Mouse (Mus musculus): ENCODE measurements at regions not wholly inside any gene's neighbourhood (a gene's known extent, or its start where the extent isn't known, plus 50 kb on each side); places are given as distances from the start of the nearest gene placed in this dataset.
A peak's percentile ranks its signal among the peaks of the same experiment; 100 is the strongest.
"Not testable (repeated sequence)": the region's sequence is repeated elsewhere in the genome, so short reads cannot be mapped to it uniquely, and the experiment has no call there.

DNA sequence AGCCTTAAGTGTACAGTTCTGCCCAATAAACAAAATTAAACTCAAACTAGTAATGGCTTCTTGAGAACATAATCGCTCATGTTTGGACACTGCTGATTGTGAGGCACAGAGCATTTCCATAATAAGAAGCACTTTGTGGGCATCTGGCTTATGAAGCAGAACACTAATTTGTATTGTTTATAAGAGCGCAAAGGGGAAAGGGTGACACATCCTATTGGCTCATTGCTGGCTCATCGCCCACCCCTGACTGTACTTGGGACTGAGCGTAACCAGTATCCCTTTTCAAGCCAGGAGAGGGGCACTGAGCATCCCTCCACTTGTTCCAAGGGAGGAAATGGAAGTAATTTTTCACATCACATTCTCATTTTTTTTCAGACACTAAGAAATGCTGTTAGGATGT lies 288.0 kb downstream of the Sfmbt2 start:
- peak in 1 of 2 experiments; percentile 7 for DNase-seq (ENCODE audit: low spot score in 2 of 2)

DNA sequence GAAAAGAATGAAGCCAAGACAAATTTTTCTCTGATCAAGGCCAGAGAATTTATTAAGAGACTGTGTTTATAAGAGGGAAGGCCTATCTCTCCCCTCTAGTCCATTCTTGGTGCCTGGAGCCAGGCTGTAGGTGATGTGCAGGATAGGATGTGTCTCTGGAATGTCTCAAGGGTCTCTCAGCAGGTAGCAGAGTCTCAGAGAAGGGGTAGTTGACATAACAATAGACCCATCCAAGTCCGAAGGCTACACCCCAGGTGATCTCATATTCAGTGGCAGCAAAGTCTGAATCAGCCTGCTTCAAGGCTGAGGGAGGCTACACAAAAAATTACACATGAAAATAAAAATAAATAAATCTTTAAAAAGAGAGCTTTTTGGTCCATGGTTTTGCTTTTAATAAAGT lies 297.6 kb downstream of the Sfmbt2 start:
- DNase-seq (ENCODE audit: low spot score in 2 of 2) = not testable (repeated sequence)

DNA sequence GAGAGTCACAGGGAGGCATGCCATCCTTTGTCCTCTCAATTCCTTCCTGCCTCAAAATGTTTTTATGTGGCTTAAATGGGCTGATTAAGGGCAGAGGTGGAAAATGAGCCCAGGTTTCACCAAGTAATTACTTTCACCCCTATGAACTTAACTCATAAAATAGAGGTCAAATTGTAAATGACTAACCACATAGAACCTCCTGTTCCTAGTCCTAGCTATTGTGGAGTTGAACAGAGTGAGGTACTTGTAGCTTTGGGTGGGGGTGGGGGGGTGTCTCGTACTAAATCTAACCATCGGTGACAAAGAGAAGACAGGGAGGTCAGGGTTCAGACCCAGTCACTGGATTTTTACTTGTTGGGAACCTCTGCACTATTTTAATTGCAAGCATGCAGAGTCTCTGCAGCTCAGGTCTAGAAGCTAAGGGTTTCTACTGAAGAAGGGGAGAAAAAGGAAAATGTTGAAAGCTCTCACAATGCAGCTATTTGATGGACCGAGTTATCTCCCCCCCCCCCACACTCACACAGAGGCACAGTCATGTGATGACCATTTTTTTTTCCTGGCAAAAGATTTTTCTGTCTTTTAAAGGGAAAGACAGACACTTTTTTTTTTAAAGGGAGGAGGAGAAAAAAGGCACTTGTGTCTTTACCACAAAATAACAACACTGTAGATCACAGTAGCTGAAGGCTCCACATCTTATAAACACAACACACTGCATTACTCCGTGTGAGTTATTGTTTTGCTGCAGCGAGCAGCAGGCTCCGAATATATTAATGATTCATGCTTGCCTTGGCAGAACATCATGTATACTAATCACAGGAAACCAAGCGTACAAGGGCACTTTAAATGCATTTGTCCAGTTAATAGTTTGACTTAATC lies 300.4 kb downstream of the Sfmbt2 start:
- DNase-seq (ENCODE audit: low spot score in 2 of 2) = no peak

DNA sequence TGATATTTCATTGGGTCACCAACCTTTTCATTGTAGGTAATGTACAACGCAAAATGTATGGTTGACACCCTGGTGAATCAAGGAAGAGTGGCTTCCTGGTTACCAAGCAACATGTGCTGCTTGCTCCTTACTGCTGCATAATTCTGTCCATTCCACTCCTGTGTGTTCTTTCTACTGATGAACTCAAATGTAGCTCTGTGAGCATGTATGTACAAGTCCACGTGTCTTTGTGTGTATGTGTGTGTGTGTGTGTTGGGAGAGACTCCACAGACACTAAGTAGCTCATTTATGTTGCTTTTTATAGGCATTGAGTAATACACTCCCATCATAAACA lies 301.0 kb downstream of the Sfmbt2 start:
- no peak for DNase-seq (ENCODE audit: low spot score in 2 of 2)

DNA sequence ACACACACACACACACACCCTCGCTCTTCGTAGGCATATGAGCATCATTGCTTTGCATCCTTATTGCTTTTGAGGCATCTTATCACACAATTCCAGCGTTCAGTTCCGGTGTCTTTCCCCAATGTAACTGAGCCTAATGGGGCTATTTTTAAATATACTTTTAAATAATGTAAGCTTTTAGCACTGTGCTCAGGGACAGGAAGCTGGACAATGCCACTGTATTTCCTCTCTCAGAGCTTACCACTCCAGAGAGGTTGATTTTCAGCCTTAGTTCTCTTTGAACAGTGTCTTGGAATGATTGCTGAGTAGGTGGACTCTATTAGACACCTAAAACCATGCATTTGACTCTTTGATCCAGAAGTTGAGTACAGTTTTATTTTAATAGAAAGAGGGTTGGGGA lies 301.9 kb downstream of the Sfmbt2 start:
- no peak for DNase-seq (ENCODE audit: low spot score in 2 of 2)

DNA sequence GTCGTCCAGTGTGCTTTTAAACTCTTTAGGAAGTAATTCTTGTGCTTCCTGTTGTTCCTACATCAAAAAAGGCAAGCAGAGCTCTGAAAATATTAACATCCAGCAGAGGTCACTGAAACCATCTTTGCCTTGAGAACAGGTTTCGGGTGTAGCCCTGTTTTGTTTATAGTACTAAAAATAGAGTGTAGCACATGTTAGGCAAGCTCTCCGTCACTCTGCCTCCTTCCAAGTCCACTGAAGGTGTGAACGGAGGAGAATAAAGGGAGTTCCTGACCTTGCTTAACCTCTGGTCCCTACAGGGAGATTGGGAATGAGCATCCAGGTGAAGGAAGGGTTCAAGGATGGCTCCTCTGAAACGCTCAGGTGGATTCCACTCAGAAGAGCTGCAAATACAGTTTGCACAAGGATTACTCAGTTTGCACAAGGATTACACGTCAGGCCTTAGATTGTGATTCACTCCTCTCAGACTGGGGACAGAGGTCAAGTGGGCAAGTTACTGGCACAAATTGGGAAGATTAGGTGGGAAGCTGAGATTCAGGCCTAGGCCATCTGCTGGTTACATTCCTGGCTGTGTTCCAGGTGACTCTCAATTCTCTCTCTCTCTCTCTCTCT lies 304.5 kb downstream of the Sfmbt2 start:
- DNase-seq (ENCODE audit: low spot score in 2 of 2) = no peak

DNA sequence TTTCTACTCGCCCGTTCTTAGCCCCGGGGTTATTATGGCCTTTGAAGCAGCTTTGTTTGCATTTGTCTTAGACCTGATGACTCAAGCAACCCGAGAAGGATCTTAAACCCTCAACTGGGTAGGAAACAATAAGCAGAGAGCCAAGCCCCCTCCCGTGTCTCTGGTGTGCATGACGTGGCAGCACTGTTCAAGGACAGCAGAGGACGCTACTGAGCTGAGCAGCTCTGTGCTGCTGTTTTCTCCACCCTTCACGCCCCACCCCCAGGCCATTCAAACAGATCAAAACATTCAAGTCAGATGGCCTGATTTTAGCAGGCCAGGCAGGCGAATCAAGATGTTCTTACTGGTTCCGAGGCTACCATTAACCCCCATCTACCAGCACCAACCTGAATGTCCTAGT lies 331.1 kb downstream of the Sfmbt2 start:
- peak; percentile 10 to 12 for DNase-seq (ENCODE audit: low spot score in 2 of 2)

DNA sequence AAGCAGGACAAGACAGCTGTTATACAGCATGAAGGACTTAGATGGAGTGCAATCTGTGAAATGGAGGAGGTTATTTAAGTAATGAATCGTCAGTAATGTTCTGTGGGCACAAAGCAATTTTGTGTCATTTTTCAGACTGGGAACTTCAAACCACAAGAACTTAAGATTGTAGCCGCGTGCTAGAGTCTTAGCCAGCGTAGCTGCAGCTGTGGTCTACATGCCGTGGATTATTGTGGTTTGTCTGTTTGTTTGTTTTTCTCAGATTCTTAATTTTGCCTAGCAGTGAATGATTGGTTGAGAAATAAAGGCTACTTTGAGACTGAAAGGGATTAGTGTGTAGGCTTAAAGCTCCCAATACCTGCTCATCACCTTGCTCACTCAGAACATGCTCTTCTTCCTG lies 348.1 kb downstream of the Sfmbt2 start:
- no peak for DNase-seq (ENCODE audit: low spot score in 2 of 2)

DNA sequence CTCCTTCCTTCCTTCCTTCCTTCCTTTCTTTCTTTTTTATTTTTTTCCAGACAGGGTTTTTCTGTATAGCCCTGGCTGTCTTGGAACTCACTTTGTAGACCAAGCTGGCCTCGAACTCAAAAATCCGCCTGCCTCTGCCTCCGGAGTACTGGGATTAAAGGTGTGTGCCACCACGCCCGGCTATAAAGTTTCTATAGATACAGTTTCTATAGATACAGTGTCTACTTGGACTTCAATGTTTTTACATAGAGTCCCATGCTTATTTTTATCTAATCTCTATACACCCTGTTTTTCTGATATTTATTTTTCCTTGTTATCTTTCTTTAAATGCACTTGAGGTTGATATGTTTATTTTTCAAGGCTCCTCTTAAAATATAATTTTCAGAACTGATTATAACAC lies 364.0 kb downstream of the Sfmbt2 start:
- DNase-seq (ENCODE audit: low spot score in 2 of 2) = not testable (repeated sequence)

DNA sequence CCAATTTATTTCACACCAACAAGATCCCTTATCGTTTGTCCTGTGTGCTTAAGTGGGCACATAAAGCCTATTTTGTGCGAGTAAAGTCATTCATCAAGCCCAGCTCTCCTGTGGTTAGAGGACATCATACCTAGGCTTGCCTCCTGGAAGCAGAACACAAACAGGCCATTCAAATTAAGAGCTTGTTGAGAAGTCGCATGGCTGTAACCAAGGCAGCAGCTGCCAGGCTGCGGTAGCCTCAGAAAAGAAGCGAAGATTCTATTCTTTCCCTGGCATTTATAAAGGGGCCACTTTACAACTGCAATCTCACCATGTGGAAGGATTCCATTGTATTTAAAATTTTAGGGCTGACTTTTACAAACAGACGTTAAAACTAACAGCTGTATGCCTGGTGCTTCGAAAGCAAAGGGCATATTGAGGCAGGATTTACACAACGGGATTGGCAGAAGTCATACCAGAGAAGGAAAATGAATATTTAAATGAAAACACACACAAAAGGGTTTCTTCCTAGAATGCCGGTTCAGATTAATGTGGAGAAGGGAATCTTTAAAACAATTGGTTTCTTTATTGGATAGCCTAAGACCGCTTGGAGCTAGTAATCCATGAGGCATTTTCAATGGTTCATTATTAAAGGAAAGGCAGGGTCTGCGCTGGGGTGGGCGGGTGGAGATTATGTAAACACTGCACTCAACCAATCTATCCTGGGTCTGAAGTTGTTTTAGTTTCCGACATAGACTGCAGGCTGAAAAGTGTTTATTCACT lies 366.6 kb downstream of the Sfmbt2 start:
- peak; percentile 11 to 31 for DNase-seq (ENCODE audit: low spot score in 2 of 2)

DNA sequence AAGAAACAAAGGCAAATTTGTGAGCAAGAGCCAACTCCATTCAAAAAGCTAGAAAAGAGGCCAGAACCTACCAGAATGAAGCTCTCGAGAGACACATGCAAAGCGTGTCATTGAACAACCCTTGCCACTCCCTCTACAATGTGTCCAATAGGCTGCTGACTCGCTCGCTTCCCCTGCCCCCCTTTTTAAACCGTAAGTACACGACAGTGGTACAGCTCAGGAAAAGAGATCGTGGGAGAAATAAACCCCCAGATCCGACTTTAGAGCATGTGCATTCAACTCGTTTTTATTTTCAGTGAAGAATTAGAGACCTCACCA lies 367.1 kb downstream of the Sfmbt2 start:
- DNase-seq (ENCODE audit: low spot score in 2 of 2) = peak; percentile 12 to 35

DNA sequence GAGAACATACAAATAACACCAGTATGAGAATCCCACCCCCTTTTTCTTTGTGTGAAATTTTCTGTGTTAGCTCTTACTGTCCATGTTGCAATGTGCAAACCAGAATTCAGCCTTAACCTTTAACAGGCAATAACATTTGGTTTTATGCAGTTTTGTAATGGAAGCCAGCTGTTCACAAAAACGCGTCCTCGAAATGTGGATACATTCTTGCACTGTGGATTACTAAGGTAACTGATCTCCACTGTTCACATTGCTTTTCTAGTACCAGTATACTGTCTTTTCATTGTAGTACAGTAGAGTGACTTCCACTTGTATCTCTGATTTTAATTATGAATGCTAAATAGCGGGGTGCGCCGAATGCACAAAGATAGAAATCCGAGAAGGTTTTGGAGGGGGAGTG lies 374.8 kb downstream of the Sfmbt2 start:
- no peak for DNase-seq (ENCODE audit: low spot score in 2 of 2)

DNA sequence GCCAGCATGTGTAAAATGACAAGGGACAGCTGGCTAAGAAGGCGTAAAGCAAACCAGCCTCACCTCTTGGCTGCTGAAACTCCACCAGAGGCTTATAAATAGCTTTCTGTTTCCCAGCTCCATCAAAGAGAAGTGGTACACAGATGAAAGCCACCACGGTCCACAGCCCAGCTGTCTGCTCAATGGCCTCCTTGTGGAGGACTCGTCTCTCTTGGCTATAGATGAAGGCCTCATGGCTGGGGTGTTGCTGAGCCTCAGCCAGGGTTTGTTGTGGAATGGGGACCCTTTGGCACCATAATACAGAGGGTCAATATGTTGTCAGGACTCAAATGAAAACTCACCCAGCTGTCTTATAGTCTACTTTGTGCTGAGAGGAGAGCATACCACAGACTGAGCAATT lies 385.1 kb downstream of the Sfmbt2 start:
- peak; percentile 52 to 53 for DNase-seq (ENCODE audit: low spot score in 2 of 2)

DNA sequence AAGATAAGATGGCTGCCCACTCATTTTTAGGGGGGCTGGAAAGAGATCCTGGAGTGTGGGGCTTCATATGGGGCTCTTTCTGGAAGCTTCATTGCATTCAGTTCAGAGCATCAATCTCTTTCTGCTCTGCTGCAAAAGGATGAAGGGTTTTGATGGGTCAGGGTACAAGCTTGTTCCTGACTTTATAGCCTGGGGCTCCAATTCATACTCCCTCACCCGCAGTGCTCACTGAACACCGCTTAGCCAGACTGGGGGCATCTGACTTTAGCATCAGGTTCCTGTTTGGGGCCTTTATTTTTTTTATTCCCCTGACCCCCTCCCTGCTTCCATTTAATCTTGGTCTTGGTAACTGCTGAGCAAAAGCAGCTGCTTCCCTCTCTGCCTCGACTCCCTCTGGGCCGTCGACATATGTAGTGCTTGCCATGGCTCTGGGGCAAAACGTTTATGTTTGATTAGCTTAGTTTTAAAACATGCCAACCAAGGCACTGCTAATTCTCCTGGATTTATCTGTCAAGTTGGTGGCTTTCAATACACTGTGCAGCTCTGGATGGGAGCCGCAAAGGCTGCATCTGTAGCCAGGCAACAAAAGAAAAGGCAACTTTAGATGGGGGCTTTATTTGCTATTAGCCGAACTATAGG lies 387.0 kb downstream of the Sfmbt2 start:
- no peak for DNase-seq (ENCODE audit: low spot score in 2 of 2)

DNA sequence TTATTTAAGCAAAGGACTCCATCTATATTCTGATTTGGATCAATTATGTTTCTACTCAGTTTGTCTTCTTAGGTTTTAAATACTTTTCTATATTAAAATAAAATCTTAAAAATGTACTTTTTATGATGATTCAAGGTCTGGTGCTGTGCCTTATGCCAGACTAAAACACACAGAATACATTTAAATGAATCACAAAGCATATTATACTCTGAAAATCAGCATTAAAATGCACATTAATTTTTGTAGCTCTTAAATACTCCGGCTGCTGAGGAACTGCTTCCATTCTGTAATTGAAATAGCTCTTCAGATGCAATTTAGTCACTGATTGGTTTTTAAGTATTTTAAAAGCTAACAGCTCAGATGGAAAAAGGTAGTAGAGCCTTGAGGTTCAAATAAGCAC lies 387.6 kb downstream of the Sfmbt2 start:
- DNase-seq (ENCODE audit: low spot score in 2 of 2) = no peak

DNA sequence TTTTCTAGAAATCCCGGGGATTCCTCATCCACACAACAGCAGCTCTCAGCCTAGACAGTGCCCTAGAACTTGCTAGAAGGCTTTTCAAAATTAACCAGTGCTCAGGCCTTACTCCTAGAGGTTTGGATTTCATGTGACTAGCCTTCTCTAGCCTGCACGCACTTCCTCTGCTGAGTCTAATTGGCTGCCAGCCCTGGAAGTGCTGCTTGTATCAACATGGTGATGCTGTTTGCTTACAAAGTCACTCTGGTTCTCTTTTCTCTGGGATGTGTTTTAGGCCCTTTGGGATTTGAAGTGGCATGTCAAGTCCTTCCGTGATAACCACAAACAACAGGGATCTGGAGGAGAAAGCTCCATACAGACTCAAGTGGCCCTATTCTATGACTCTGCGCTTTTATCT lies 391.9 kb downstream of the Sfmbt2 start:
- DNase-seq (ENCODE audit: low spot score in 2 of 2) = peak in 1 of 2 experiments; percentile 10

DNA sequence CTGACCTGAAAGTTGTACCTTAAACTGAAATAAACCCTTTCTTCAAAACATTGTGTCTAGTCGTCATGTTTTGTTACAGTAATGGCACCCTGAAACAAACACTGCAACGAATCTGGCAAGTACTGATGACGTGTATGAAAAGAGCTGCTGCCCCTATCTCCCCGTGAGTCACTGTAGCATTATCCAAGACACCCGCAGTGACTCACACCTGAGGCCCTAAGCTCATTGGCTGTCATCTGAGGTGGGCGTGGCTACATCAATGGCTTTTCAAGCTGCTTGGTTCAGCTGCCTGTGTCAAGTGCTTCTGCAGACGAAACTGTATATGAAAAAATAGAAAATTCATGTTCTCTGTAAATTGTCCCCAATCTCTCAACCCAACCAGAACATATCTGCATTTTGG lies 388.8 kb upstream of the Prkcq start:
- DNase-seq (ENCODE audit: low spot score in 2 of 2) = no peak

DNA sequence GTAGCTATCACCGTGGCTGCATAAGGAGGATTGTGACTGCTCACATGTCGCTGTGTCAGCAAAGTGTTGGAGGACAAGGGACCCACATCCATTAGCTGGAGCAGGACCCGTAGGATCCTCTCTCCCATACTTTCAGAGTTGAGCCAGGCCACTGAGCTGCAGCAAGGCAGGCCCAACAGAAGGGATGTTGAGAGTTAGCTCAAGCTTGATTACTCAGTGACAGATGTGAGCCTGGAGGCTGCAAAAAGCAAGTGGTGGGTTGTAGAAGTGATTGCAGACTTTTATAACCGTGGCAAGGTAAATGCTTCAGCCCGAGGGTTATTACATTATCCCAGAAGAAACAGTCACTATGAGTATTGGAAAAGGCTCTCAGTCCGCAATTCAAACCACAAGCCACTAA lies 388.3 kb upstream of the Prkcq start:
- no peak for DNase-seq (ENCODE audit: low spot score in 2 of 2)

DNA sequence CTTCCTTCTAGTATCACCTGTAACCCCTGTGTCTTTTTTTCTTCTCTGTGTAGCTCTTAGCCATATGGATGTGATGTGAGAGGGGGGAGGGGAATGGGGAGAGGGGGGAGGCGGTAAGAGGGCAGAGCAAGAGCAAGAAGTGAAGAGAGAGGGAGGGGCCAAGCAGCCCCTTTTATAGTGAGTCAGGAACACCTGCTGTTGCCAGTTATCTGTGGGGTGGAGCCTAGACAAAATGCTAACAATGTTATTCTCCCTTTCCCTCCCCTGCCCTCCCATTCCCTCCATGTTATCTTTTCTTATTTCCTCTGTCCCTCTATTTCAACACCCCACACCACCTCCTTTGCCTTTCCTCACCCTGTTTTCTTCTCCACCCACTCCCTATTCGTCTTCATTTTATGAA lies 387.6 kb upstream of the Prkcq start:
- no peak for DNase-seq (ENCODE audit: low spot score in 2 of 2)

DNA sequence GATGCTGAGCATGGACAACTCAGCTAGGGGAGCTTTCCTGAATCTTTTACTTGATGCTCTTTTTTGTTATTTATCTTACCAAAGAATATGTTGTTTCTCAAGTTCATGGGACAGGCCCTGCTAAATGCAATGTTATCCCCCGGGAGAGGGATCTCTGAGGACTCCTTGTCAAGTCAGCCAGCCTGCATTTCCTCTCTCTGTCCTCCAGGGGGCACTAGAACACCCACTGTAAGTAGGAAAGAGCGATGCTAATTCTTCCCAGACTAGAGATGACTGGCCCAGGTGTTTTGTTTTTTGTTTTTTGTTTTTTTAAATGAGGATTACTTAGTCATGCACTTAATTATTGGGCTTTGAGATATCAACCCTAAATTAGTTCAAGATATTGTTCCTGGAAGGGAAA lies 386.8 kb upstream of the Prkcq start:
- peak; percentile 55 to 66 for DNase-seq (ENCODE audit: low spot score in 2 of 2)

DNA sequence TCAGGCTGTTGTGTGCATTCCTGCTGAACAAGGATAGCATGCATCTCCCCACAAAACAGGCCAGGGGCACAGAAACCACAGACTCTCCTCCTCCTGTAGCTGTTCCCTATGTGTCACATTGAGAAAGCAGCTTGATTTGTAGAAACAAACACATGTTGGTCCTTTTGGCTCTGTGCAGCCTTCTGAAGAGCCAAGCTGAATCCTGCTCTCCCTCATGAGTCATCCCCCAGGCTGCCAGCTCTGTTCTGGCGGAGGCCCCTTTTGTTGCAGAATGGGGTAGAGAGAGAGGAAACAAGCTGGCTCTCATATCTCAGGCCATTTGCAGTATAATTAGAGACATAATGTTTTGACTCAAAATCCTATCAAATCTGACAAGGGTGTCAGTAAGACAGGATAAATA lies 383.4 kb upstream of the Prkcq start:
- peak; percentile 72 to 74 for DNase-seq (ENCODE audit: low spot score in 2 of 2)

DNA sequence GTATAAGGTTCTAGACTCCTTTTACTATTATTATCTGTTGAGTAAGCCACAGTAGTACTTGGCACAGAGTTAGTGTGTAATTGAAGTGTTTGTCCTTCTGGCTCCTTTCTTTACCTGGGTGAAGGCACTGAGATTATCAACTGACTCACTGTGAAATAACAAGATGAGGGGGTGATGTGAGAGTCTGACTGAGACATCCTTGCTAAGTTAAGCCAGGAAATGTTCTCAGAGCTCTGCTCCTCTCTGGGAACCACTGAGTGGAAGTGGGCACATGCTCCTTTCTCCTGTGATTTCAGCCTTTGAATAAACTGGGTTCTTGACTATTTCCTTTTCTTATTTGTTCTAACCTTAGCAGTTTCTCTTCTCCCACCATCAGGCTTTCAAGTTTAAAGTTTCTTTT lies 380.7 kb upstream of the Prkcq start:
- DNase-seq (ENCODE audit: low spot score in 2 of 2) = peak in 1 of 2 experiments; percentile 5

DNA sequence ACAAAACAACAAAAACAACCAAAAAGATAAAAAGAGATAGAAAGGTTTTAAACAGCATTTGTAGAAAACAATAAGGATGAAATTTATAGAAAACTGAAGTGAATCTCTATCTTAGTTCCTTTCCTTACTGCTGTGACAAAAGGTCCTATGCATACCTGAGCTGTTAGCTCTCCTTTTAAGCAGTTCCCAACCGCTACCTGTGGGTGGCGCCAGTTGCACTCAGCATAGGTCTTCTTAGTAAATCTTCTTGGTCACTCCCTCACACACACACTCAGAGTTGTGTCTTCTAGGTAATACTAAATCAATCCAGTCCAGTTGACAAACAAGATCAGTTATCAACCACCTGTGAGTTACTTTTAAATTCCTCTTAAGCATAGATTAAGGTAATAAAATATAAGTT lies 355.5 kb upstream of the Prkcq start:
- DNase-seq (ENCODE audit: low spot score in 2 of 2) = no peak
